Mouse (Mus musculus): ENCODE data around the gene Snrpd3. TPM values are rescaled to one million over a fixed set of nuclear protein-coding genes. Genes with fewer than 3 reads are reported as not detected.

Gene Snrpd3
- polyA plus RNA-seq, 1 experiment from 2014 or later: 207 TPM

DNA sequence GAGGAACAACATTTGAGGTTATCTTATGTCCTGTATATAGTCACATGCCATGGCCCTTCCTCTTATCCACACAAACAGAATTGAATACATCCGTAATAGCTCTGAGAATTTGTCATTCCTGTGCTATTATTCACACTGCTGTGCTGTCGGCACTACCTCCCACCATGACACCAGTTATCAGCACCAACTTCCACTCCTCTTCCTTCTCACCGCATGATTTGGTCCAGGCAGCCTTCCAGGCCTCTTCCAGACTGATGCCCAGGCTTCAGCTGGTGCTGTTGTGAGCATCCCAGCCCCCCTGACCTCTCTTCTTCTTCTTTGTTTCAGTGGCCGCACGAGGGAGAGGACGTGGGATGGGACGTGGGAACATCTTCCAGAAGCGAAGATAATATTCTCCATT lies 17.6 kb downstream of the Snrpd3 start:
- 93% methylated on average over 5 of the region's 8 CpGs for WGBS (ENCODE audit: missing documents)
- Histone ChIP-seq H3K79me2 (ENCODE audit: inconsistent target) (peaks cover 20% of the 10 kb centered on the region; the same call in 1 of the 2 replicates), H3K27ac (no peak overlapping the region), H3K36me3 (ENCODE audit: inconsistent target) (peaks cover 39% of the 10 kb centered on the region), H3K4me3 (ENCODE audit: inconsistent target) (no peak overlapping the region)

DNA sequence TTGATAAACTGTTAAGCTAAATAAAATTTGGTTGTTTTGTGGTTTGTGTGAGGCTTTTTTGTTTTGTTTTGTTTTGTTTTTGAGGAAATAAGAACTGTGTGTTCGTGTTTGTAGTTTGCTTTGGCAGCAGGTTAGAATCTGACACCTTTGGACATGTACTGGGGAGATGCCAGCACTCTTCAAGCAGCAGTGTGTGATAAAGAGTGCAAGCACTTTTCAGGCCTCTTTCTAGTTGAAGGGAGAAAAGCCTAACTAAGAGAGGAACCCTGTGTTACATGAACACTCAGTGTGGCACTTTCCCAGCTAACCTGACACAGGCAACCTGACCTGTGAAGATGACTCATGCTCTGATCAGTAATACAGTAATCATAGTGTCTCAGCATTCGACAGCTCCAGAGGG lies 18.1 kb downstream of the Snrpd3 start:
- Histone ChIP-seq H3K27ac (no peak overlapping the region), H3K36me3 (ENCODE audit: inconsistent target) (peaks cover 39% of the 10 kb centered on the region), H3K79me2 (ENCODE audit: inconsistent target) (peaks cover 15% of the 10 kb centered on the region; the same call in 1 of the 2 replicates), H3K4me3 (ENCODE audit: inconsistent target) (no peak overlapping the region)
- 86% methylated on average over 2 of the region's 2 CpGs for WGBS (ENCODE audit: missing documents)

DNA sequence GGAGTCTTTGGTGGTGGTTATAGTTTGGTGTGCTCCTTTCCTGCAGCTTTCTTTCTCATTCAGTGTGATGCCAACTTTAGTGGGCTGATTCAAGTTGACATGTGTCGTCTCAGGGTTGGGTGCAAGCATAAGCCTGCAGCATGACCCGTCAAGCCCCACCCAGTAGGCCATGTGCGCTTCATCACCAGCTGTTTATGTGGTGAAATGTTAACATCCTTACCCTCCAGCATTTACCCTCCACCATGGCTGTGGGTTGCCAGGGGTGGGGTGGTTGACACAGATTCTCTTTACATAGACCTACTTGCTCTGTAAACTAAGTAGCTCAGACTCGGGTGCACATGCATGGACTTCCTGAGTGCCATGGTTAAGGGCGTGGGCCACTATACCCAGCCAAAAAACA lies 18.8 kb downstream of the Snrpd3 start:
- Histone ChIP-seq H3K36me3 (ENCODE audit: inconsistent target) (peaks cover 39% of the 10 kb centered on the region), H3K79me2 (ENCODE audit: inconsistent target) (peaks cover 8% of the 10 kb centered on the region; the same call in 1 of the 2 replicates), H3K27ac (no peak overlapping the region), H3K4me3 (ENCODE audit: inconsistent target) (no peak overlapping the region)
- WGBS (ENCODE audit: missing documents): 95% methylated on average over 5 of the region's 5 CpGs

DNA sequence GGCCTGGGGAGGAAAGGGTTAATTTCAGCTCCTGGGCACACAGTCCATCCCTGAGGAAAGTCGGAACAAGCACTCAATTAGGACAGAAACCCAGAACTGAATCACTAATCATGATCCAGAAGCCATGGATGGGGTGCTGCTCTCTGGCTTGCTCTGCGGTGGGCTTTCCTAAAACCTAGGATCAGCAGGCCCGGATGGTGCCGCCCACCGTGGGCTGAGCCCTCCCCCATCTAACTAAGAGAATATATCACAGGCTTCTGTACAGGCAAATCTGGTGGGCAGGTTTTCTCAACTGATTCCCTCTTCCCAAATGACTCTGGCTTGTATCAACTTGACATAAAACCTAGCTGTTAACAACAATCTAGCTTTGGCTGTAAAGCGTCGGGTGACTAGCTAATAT lies 30.6 kb downstream of the Snrpd3 start:
- Histone ChIP-seq H3K27ac (no peak overlapping the region), H3K79me2 (ENCODE audit: inconsistent target) (no peaks in the 10 kb centered on the region), H3K36me3 (ENCODE audit: inconsistent target) (no peaks in the 10 kb centered on the region), H3K4me3 (ENCODE audit: inconsistent target) (no peak overlapping the region)
- WGBS (ENCODE audit: missing documents): 83% methylated on average over 7 of the region's 7 CpGs

DNA sequence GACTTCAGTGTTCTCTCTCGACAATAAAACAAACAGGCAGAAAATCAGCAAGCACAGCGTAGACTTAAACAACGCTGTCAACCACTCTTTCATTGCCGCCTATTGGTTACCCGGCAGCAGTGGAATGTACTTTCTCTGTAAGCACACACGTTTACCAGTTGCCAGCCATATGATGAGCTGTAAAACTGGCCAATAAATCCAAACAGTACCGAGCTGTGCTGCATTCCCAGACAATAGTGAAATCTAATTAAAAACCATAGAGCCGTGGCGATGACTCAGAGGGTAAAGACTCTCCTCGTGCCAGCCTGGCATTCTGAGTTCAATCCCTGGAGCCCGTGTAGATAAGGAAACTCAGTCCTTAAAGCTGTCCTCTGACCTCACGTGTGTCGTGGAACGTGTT lies 31.1 kb downstream of the Snrpd3 start:
- no peaks in the 10 kb centered on the region for H3K36me3 ChIP-seq (ENCODE audit: inconsistent target)
- H3K79me2 ChIP-seq (ENCODE audit: inconsistent target): no peaks in the 10 kb centered on the region
- no peak overlapping the region for H3K4me3 ChIP-seq (ENCODE audit: inconsistent target)
- H3K27ac ChIP-seq: no peak overlapping the region
- 89% methylated on average over 14 of the region's 14 CpGs for WGBS (ENCODE audit: missing documents)

DNA sequence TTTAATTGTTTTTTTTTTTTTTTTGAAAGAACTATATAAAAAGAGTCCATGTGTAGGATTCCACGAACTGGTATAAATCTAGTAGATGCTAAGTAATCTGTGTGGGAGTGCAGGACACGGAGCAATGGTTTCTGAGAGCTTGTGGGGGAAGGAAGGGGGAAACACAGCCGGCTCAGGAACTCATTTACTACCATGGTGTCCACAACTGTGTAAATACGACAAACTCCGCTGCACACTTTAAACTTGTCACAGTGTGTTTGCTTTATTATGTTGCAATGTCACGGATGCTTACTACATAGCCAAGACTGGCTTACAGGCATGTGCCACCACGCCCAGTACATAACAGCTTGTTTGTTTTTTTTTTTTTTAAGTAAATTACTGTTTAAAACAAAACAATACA lies 32.5 kb downstream of the Snrpd3 start:
- H3K79me2 ChIP-seq (ENCODE audit: inconsistent target): no peaks in the 10 kb centered on the region
- no peaks in the 10 kb centered on the region for H3K36me3 ChIP-seq (ENCODE audit: inconsistent target)
- H3K4me3 ChIP-seq (ENCODE audit: inconsistent target): no peak overlapping the region
- no peak overlapping the region for H3K27ac ChIP-seq
- 78% methylated on average over 7 of the region's 7 CpGs for WGBS (ENCODE audit: missing documents)

DNA sequence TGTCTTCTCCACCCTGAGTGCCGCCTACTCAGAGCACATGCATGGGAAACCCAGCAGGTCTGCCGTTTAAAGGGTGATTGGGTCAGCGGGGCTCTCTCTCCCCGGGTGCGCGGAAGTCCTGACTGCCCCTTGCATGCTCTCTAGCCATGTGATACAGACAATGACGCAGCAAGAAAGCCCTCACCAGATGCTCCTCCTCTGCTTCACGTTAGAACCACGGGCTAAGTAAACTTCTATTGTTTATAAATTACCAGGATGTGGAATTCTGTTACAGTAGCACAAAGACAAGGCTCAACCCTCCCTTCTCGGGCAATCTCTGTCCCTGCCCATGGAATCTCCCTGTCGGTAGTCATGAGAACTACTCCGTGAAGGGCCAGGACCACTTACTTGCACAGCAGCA lies 33.8 kb downstream of the Snrpd3 start:
- no peak overlapping the region for H3K27ac ChIP-seq

DNA sequence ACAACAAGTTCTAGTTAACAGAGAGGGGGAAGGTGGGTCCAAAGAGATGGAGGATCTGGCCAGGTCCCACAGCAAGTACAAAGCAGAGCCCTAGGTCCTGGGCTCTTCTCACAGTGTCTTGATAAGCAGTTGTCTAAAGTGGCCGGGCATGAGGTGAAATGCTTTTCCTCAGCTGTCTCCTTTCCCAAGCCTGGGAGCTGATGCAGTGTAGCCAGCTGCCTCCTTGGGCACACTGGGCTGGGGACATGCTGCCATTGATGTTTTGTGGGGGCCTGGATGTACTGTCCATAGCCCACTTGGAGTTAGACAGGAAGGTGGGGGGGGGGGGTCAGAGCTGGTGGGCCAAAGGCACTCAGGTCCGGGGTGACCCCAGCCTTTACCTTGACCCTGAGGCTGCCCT lies 34.8 kb downstream of the Snrpd3 start:
- H3K4me3 ChIP-seq (ENCODE audit: inconsistent target): no peak overlapping the region
- H3K36me3 ChIP-seq (ENCODE audit: inconsistent target): no peaks in the 10 kb centered on the region
- no peak overlapping the region for H3K27ac ChIP-seq
- H3K79me2 ChIP-seq (ENCODE audit: inconsistent target): no peaks in the 10 kb centered on the region
- WGBS (ENCODE audit: missing documents): 96% methylated on average over 2 of the region's 2 CpGs

More for the DNA sequence above, 33.8 kb downstream of the Snrpd3 start:
- no peak overlapping the region for H3K4me3 ChIP-seq (ENCODE audit: inconsistent target)
- H3K79me2 ChIP-seq (ENCODE audit: inconsistent target): no peaks in the 10 kb centered on the region
- WGBS (ENCODE audit: missing documents): 14% methylated on average over 12 of the region's 12 CpGs
- H3K36me3 ChIP-seq (ENCODE audit: inconsistent target): no peaks in the 10 kb centered on the region

DNA sequence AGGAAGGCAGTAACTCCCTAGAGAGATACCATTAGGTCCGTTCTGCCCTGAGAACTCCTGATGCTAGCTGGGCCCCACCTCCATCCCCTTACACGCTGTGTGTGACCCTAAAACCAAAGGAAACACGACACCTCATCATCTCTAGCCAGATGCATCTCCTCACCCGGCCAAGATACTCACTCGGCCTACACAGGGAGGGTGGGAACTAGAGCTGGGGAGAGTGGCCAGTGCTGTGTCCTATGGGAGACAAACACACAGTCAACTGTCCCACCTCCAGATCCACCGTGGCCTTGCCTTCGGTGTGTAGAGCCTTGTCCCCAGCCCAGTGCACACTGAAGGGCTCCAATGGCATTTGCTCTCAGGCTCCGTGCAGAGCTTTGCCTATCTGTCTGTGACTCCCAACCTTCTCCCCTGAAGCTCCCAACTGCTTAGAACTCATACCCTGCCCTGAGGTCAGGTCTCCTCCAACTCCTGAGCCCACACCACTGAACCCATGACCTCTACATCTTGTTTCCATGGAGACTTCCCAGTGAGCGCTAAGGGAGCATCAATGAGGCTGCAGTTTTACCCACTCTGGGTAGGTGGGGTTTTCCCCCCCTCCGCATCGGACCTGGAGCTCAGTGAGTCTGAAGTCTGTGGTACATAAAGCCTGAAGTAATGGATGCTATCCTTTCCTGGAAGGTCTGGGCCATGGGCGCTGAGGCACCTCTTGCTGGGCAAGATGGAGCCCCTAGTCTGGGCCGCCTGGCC lies 35.5 kb downstream of the Snrpd3 start:
- Histone ChIP-seq H3K79me2 (ENCODE audit: inconsistent target) (no peaks in the 10 kb centered on the region), H3K4me3 (ENCODE audit: inconsistent target) (no peak overlapping the region), H3K36me3 (ENCODE audit: inconsistent target) (no peaks in the 10 kb centered on the region), H3K27ac (no peak overlapping the region)
- WGBS (ENCODE audit: missing documents): 96% methylated on average over 13 of the region's 13 CpGs

DNA sequence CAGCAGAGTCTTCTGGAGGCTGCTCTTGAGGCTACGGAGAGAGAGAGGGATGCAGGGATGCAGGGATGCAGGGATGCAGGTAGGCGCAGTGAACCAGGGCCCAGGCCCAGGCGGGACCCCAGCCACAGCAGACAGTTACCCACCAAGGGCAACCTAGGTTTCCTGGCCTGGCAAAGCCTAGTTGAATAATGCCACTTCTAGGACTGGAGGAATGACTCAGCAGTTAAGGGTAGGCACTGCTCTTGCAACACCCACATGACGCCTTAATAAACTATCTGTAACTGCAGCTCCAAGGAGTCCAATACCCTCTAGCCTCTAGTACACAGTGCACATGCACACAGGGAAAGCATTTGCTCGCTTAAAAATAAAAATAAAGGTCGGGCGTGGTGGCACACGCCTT lies 36.7 kb downstream of the Snrpd3 start:
- no peaks in the 10 kb centered on the region for H3K36me3 ChIP-seq (ENCODE audit: inconsistent target)
- H3K4me3 ChIP-seq (ENCODE audit: inconsistent target): no peak overlapping the region
- WGBS (ENCODE audit: missing documents): 56% methylated on average over 7 of the region's 8 CpGs
- H3K79me2 ChIP-seq (ENCODE audit: inconsistent target): no peaks in the 10 kb centered on the region
- H3K27ac ChIP-seq: no peak overlapping the region

DNA sequence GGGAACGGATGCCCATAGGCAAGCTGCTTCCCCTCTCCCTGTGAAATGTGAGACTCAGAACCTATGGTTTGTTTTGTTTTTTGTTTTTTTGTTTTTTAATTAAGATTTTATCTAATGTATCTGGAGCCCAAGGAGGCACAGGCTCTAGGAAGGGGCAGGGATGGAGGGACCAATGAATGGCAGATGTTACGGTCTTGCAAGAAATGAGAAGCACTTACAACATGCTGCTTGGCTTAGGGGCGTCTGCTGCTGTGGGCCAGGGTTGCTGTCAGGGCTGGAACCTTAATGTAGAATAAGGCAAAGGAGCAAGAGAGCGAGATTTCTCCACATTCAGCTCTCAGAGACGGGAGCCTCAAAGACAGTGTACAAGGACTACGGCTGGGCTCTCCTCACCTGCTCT lies 38.2 kb downstream of the Snrpd3 start:
- 95% methylated on average over 6 of the region's 6 CpGs for WGBS (ENCODE audit: missing documents)

DNA sequence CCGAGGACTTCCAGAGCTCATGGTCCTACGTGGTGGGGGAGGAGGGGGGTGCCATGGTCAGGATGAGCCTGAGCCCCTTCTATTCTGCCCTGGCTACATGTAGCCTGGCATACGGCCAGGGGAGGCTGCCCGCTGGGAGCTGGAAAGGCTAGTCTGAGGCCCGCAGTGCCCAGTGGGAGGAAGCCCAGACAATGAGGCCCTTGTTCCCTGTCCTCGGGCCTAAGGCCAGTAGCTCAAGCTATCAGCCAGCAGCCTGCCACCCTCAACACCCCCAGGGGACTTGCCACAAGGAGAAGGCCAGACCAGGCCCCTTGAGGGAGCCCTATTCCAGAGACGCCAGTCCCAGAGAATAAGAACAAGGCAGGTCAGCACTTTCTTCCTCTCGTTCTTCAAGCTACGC lies 38.7 kb downstream of the Snrpd3 start:
- H3K27ac ChIP-seq: no peak overlapping the region
- H3K36me3 ChIP-seq (ENCODE audit: inconsistent target): no peaks in the 10 kb centered on the region
- H3K4me3 ChIP-seq (ENCODE audit: inconsistent target): no peak overlapping the region
- no peaks in the 10 kb centered on the region for H3K79me2 ChIP-seq (ENCODE audit: inconsistent target)
- 97% methylated on average over 9 of the region's 9 CpGs for WGBS (ENCODE audit: missing documents)

More for the DNA sequence above, 38.2 kb downstream of the Snrpd3 start:
- no peak overlapping the region for H3K4me3 ChIP-seq (ENCODE audit: inconsistent target)
- no peaks in the 10 kb centered on the region for H3K79me2 ChIP-seq (ENCODE audit: inconsistent target)
- no peak overlapping the region for H3K27ac ChIP-seq
- no peaks in the 10 kb centered on the region for H3K36me3 ChIP-seq (ENCODE audit: inconsistent target)

DNA sequence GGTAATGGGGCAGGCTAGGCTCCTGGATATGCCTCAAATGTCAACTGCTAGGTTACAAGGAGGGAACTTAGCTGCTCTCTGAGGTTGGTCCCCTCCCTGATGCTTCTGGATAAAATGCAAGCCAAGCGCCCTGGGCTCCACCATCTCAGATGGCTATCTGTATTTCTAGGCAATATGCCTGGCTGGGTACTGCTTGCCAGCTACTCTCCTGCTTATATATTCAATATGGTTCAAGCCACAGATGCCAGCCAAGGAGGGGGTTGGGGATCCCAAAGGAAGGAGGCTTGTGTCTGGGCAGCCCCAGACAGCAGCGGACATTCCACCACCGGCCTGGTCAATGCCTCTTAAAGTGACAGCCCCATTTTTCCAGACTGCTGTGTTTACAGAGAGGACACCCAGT lies 41.2 kb downstream of the Snrpd3 start:
- Histone ChIP-seq H3K27ac (no peak overlapping the region), H3K4me3 (ENCODE audit: inconsistent target) (no peak overlapping the region), H3K79me2 (ENCODE audit: inconsistent target) (no peaks in the 10 kb centered on the region), H3K36me3 (ENCODE audit: inconsistent target) (no peaks in the 10 kb centered on the region)
- 84% methylated on average over 3 of the region's 3 CpGs for WGBS (ENCODE audit: missing documents)

DNA sequence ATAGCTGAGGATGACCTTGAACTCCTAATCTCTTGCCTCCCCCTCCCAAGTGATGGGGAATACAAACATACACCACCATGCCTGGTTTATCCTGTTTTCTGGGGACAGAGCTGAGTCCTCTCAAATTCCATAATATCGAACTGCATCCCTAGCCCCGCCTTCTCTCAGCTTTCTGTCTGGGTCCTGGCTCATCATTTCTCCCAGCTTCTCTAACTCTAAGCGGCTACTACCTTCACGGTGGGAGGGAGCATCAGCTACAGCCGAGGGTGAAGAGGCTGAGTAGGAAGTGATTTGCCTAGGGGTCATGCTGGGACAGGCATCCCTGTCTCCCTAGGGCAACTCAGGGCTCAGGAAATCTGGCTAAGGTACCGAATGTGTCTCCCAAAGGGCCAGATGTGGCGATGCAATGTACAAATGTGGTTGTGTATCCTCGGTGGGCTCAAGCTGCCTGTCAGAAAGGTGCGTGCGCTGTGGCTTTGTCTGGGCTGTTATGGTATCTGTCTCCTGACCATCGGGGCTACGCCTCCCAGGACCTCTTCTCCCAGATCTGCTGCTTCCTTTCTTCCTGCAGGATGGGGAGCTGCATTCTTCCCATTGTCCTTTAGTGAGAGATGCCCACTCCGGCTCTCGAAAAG lies 41.8 kb downstream of the Snrpd3 start:
- Histone ChIP-seq H3K36me3 (ENCODE audit: inconsistent target) (no peaks in the 10 kb centered on the region), H3K27ac (no peak overlapping the region), H3K79me2 (ENCODE audit: inconsistent target) (no peaks in the 10 kb centered on the region), H3K4me3 (ENCODE audit: inconsistent target) (no peak overlapping the region)
- 31% methylated on average over 13 of the region's 14 CpGs for WGBS (ENCODE audit: missing documents)

DNA sequence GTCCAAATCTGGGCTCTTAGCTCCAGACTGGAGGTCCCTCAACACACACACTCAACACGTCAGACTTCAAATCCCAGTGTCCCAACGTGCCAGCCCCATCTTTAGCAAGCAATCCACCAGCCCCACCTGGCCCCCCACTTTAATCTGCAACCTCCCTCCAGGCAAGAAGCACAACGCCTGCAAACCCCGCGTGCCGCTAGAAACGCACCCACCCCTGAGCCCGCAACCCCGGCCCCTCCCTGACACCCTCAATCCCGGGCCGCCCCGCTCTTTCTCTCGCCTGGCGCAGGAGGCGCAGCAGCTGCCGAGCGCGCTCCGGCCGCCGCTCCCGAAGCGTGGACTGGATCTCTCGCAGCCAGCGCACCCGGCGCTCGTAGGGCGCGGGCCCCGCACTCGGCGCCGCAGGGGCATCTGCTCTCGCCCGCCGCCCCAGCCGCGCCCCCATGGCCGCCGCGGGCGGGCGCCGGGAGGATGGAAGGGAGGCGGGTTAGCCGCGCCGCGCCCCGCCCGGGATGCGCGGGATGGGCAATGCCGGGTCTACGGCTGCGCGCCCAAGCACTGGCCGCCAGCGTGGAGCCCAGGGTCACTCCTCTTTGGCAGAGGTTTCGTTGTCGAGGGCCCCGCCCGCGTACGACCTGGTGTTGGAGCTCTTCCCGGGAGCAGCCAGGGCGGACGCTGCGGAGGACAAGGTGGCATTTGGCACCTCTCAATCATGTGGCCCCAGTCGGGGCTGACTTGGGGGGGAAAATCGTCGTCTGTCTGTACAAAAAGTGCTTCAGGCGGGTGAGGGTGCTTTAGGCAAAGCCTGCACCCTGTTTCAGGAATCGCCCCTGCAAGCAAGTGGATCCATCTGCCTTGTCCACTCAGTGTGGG lies 42.6 kb downstream of the Snrpd3 start, which contains the start of gene Lrrc75b:
Gene Lrrc75b (minus strand): TSS at position 655 of the 873 bp plus-strand sequence.
- Histone ChIP-seq H3K4me3 (ENCODE audit: inconsistent target) (no peak within 1 kb of the TSS), H3K27ac (no peak within 1 kb of the TSS), H3K79me2 (ENCODE audit: inconsistent target) (no peaks in the 10 kb centered on the region), H3K36me3 (ENCODE audit: inconsistent target) (no peaks in the 10 kb centered on the region)
- WGBS (ENCODE audit: missing documents): 3% methylated on average over 73 of the region's 75 CpGs

Data from macrophage (primary cell).